Mouse (Mus musculus) thymus, adult 2 months (tissue): ENCODE measurements at regions not wholly inside any gene's neighbourhood (a gene's known extent, or its start where the extent isn't known, plus 50 kb on each side); places are given as distances from the start of the nearest gene placed in this dataset.

Experiments used
- CTCF ChIP-seq: fragments of 200-500 bp; IDR thresholded peaks from 2 replicates; pipeline ENCODE4 v1.5.1; 2012; ENCODE audit warnings: mild to moderate bottlenecking, control low read depth, low read length, moderate library complexity, borderline replicate concordance; ENCODE audit not compliant: control insufficient read depth, poor library complexity, insufficient read depth; ENCODE audit errors: extremely low read depth
- POLR2A ChIP-seq: fragments of 200-500 bp; IDR thresholded peaks from 2 replicates; pipeline ENCODE4 v1.6.1; 2012; ENCODE audit warnings: mild to moderate bottlenecking, low read length, control low read depth, moderate library complexity; ENCODE audit not compliant: control insufficient read depth, poor library complexity, insufficient read depth; ENCODE audit errors: extremely low read depth

- TF ChIP-seq CTCF (no peak), POLR2A (no peak)
Observed at GRCm38 (mm10) chr2:39278218-39278617, 52.0 kb upstream of the Ppp6c start.
